Mouse (Mus musculus): Measurements from ENCODE around the gene Nsun5. TPM values are rescaled to one million over a fixed set of nuclear protein-coding genes. Genes with fewer than 3 reads are reported as not detected.

The Nsun5 gene
- 1 to 10 TPM; 7.8 to 9.2 TPM for total RNA-seq (2021)
- long read RNA-seq, experiment 1, transcript Nsun5-201 (10 exons, 2,243 nt) = major isoform, 16 of 28 reads
- long read RNA-seq, experiment 1, partial matches to known transcripts = 4 of 28 reads
- long read RNA-seq, experiment 1, other reads (novel, unspliced or antisense) = 8 of 28 reads
- long read RNA-seq, experiment 2, transcript Nsun5-201 (10 exons, 2,243 nt) = major isoform, 7 of 11 reads
- long read RNA-seq, experiment 2, partial matches to known transcripts = 2 of 11 reads
- long read RNA-seq, experiment 2, other reads (novel, unspliced or antisense) = 2 of 11 reads

GRCm38 (mm10) chr5:135369787-135370654 is at the start of gene Nsun5:
TSS of gene Nsun5 (plus strand) at chr5:135369953.
- DNase-seq = peak; percentile 96
- TF ChIP-seq CTCF (IDR thresholded peaks at IDR 0.05) = no peak
- Histone ChIP-seq H3K27ac (peak within 1 kb of the TSS; percentile 91), H3K4me3 (peak within 1 kb of the TSS; percentile 98)
- intact Hi-C loops (cut with DNase I) = loop anchor here (10.0 kb wide), 1 partner anchor 135 kb away; no protein-coding TSS in a partner anchor

GRCm38 (mm10) chr5:135322197-135322596 is 47.6 kb upstream of the Nsun5 start:
- DNase-seq = no peak
- intact Hi-C loops (cut with DNase I) = no loop called here
- no peak for TF ChIP-seq CTCF (IDR thresholded peaks at IDR 0.05)
- no peak overlapping the region for H3K4me3 ChIP-seq
- no peak overlapping the region for H3K27ac ChIP-seq

- no peak overlapping the region for H3K27ac ChIP-seq
- TF ChIP-seq CTCF (IDR thresholded peaks at IDR 0.05) = no peak
- no peak overlapping the region for H3K4me3 ChIP-seq
- DNase-seq = no peak
- intact Hi-C loops (cut with DNase I) = no loop called here
Measured at GRCm38 (mm10) chr5:135326121-135326659, 43.6 kb upstream of the Nsun5 start.

GRCm38 (mm10) chr5:135329471-135329870 is 40.3 kb upstream of the Nsun5 start:
- TF ChIP-seq CTCF (IDR thresholded peaks at IDR 0.05) = no peak
- no peak overlapping the region for H3K4me3 ChIP-seq
- H3K27ac ChIP-seq = no peak overlapping the region
- no peak for DNase-seq
- intact Hi-C loops (cut with DNase I) = no loop called here

- Histone ChIP-seq H3K4me3 (no peak overlapping the region), H3K27ac (no peak overlapping the region)
- DNase-seq = no peak
- intact Hi-C loops (cut with DNase I) = no loop called here
- TF ChIP-seq CTCF (IDR thresholded peaks at IDR 0.05) = no peak
Measured at GRCm38 (mm10) chr5:135330201-135330600, 39.6 kb upstream of the Nsun5 start.

- no peak for DNase-seq
- intact Hi-C loops (cut with DNase I) = no loop called here
- TF ChIP-seq CTCF (IDR thresholded peaks at IDR 0.05) = no peak
- Histone ChIP-seq H3K27ac (no peak overlapping the region), H3K4me3 (no peak overlapping the region)
Measured at GRCm38 (mm10) chr5:135331161-135331560, 38.6 kb upstream of the Nsun5 start.

- DNase-seq = no peak
- Histone ChIP-seq H3K27ac (no peak overlapping the region), H3K4me3 (no peak overlapping the region)
- peak; percentile 39 for TF ChIP-seq CTCF (IDR thresholded peaks at IDR 0.05)
- intact Hi-C loops (cut with DNase I) = no loop called here
Measured at GRCm38 (mm10) chr5:135337575-135337974, 32.2 kb upstream of the Nsun5 start.

GRCm38 (mm10) chr5:135345989-135346388 is 23.8 kb upstream of the Nsun5 start:
- intact Hi-C loops (cut with DNase I) = no loop called here
- Histone ChIP-seq H3K27ac (no peak overlapping the region), H3K4me3 (no peak overlapping the region)
- DNase-seq = no peak
- TF ChIP-seq CTCF (IDR thresholded peaks at IDR 0.05) = no peak

GRCm38 (mm10) chr5:135346430-135346829 is 23.3 kb upstream of the Nsun5 start:
- TF ChIP-seq CTCF (IDR thresholded peaks at IDR 0.05) = peak; percentile 39
- no peak for DNase-seq
- H3K27ac ChIP-seq = no peak overlapping the region
- intact Hi-C loops (cut with DNase I) = no loop called here
- no peak overlapping the region for H3K4me3 ChIP-seq

- no peak for DNase-seq
- no peak overlapping the region for H3K27ac ChIP-seq
- intact Hi-C loops (cut with DNase I) = no loop called here
- no peak for TF ChIP-seq CTCF (IDR thresholded peaks at IDR 0.05)
- H3K4me3 ChIP-seq = no peak overlapping the region
Measured at GRCm38 (mm10) chr5:135347511-135348011, 22.2 kb upstream of the Nsun5 start.

- no peak for DNase-seq
- H3K4me3 ChIP-seq = no peak within 1 kb of the TSS
- intact Hi-C loops (cut with DNase I) = no loop called here
- TF ChIP-seq CTCF (IDR thresholded peaks at IDR 0.05) = no peak
- H3K27ac ChIP-seq = no peak within 1 kb of the TSS
Measured at GRCm38 (mm10) chr5:135349862-135350261, 19.9 kb upstream of the Nsun5 start, which contains the start of gene Fkbp6. TSS of gene Fkbp6 (minus strand) at chr5:135350044.

GRCm38 (mm10) chr5:135351606-135352005 is 18.1 kb upstream of the Nsun5 start:
- intact Hi-C loops (cut with DNase I) = no loop called here
- Histone ChIP-seq H3K27ac (no peak overlapping the region), H3K4me3 (no peak overlapping the region)
- no peak for TF ChIP-seq CTCF (IDR thresholded peaks at IDR 0.05)
- no peak for DNase-seq

- no peak for TF ChIP-seq CTCF (IDR thresholded peaks at IDR 0.05)
- DNase-seq = no peak
- intact Hi-C loops (cut with DNase I) = no loop called here
- H3K27ac ChIP-seq = no peak within 1 kb of the TSS
- H3K4me3 ChIP-seq = no peak within 1 kb of the TSS
Measured at GRCm38 (mm10) chr5:135352995-135353394, 16.8 kb upstream of the Nsun5 start, which contains the start of gene Trim50. TSS of gene Trim50 (plus strand) at chr5:135353295.

Measured in gastrocnemius, adult 2 months (tissue).